Mouse (Mus musculus) stomach, embryonic 14.5 days (tissue): ENCODE measurements around the gene Cars. TPM values are rescaled to one million over a fixed set of nuclear protein-coding genes. Genes with fewer than 3 reads are reported as not detected.
A peak's percentile ranks its signal among the peaks of the same experiment; 100 is the strongest.

Experiments
- ATAC-seq: fragments of 200-750 bp; cut with Nextera tagmentation; 2 replicates; pipeline ENCODE4 v1.8.0; 2017; ENCODE audit warnings: low read depth, moderate TSS enrichment; ENCODE audit not compliant: insufficient number of reproducible peaks, insufficient read depth, low FRiP score
- H3K27ac ChIP-seq: fragments of 300-500 bp; sonication (generic); 2 replicates; pipeline ENCODE4 v1.5.1; 2014; ENCODE audit warnings: mild to moderate bottlenecking, low read length, moderate library complexity, mixed read lengths
- H3K27me3 ChIP-seq: fragments of 300-500 bp; sonication (generic); 2 replicates; pipeline ENCODE4 v1.6.1; 2014; ENCODE audit warnings: low read length, control low read depth, mixed read lengths; ENCODE audit not compliant: control insufficient read depth, insufficient read depth
- H3K36me3 ChIP-seq: fragments of 300-500 bp; sonication (generic); 2 replicates; pipeline ENCODE4 v1.6.1; 2014; ENCODE audit warnings: mild to moderate bottlenecking, control low read depth, low read length, moderate library complexity, mixed read lengths; ENCODE audit not compliant: control insufficient read depth, insufficient read depth
- H3K4me1 ChIP-seq: fragments of 300-500 bp; sonication (generic); 2 replicates; pipeline ENCODE4 v1.6.1; 2014; ENCODE audit warnings: low read length, control low read depth, mixed read lengths; ENCODE audit not compliant: control insufficient read depth, insufficient read depth
- H3K4me2 ChIP-seq: fragments of 300-500 bp; sonication (generic); replicated peaks from 2 replicates; pipeline ENCODE4 v1.6.1; 2014; ENCODE audit warnings: low read depth, low read length, control low read depth
- H3K4me3 ChIP-seq: fragments of 300-500 bp; sonication (generic); 2 replicates; pipeline ENCODE4 v1.5.1; 2014; ENCODE audit warnings: low read depth, low read length, control low read depth
- H3K9ac ChIP-seq: fragments of 300-500 bp; sonication (generic); replicated peaks from 2 replicates; pipeline ENCODE4 v1.6.1; 2014; ENCODE audit warnings: low read depth, mild to moderate bottlenecking, control low read depth, low read length, moderate library complexity, mixed read lengths
- H3K9me3 ChIP-seq: fragments of 300-500 bp; sonication (generic); 2 replicates; pipeline ENCODE4 v1.6.1; 2016; ENCODE audit warnings: low read depth, low read length, control low read depth; ENCODE audit not compliant: control insufficient read depth
- WGBS: fragments of 180-500 bp; shearing (Covaris S2); extraction: QIAGEN DNeasy Blood & Tissue Kit; methylation state at CpG from one replicate; pipeline ENCODE4 v1.1.7; 2014; 5-methylcytosine and 5-hydroxymethylcytosine counted together
- polyA plus RNA-seq: library from polyadenylated mRNA; unstranded; fragments of >200 nt; fragmentation: Nextera tagmentation; extraction: Ambion mirVana; gene quantifications from 2 replicates; pipeline ENCODE4 v1.2.1, GENCODE M21; 2014

Cars gene
- polyA plus RNA-seq, 1 experiment from 2014 or later: 58.1 TPM

GRCm38 (mm10) chr7:143626178-143626577, 26.3 kb upstream of the Cars start:
- no peak overlapping the region for H3K4me2 ChIP-seq
- H3K27me3 ChIP-seq: no peaks in the 10 kb centered on the region
- H3K36me3 ChIP-seq: no peaks in the 10 kb centered on the region
- H3K4me1 ChIP-seq: no peaks in the 10 kb centered on the region
- ATAC-seq: no peak
- H3K9ac ChIP-seq: no peak overlapping the region
- 71% methylated on average over 2 of the region's 2 CpGs for WGBS
- H3K4me3 ChIP-seq: no peak overlapping the region
- no peak overlapping the region for H3K27ac ChIP-seq
- H3K9me3 ChIP-seq: no peaks in the 10 kb centered on the region

- H3K27ac ChIP-seq: no peak overlapping the region
- ATAC-seq: no peak
- no peaks in the 10 kb centered on the region for H3K4me1 ChIP-seq
- no peak overlapping the region for H3K9ac ChIP-seq
- H3K4me2 ChIP-seq: no peak overlapping the region
- H3K36me3 ChIP-seq: no peaks in the 10 kb centered on the region
- WGBS: 70% methylated on average over 5 of the region's 5 CpGs
- H3K27me3 ChIP-seq: no peaks in the 10 kb centered on the region
- H3K4me3 ChIP-seq: no peak overlapping the region
- no peaks in the 10 kb centered on the region for H3K9me3 ChIP-seq
These were observed 25.3 kb upstream of the Cars start for GRCm38 (mm10) chr7:143625151-143625550.

GRCm38 (mm10) chr7:143624561-143624960, 24.7 kb upstream of the Cars start:
- no peaks in the 10 kb centered on the region for H3K9me3 ChIP-seq
- H3K9ac ChIP-seq: no peak overlapping the region
- H3K4me3 ChIP-seq: no peak overlapping the region
- ATAC-seq: no peak
- H3K4me2 ChIP-seq: no peak overlapping the region
- no peaks in the 10 kb centered on the region for H3K4me1 ChIP-seq
- no peaks in the 10 kb centered on the region for H3K27me3 ChIP-seq
- 82% methylated on average over 3 of the region's 3 CpGs for WGBS
- no peak overlapping the region for H3K27ac ChIP-seq
- no peaks in the 10 kb centered on the region for H3K36me3 ChIP-seq

GRCm38 (mm10) chr7:143620951-143621350, 21.1 kb upstream of the Cars start:
- H3K9ac ChIP-seq: no peak overlapping the region
- no peak overlapping the region for H3K4me3 ChIP-seq
- H3K4me1 ChIP-seq: no peaks in the 10 kb centered on the region
- no peaks in the 10 kb centered on the region for H3K27me3 ChIP-seq
- 38% methylated on average over 1 of the region's 1 CpGs for WGBS
- H3K9me3 ChIP-seq: no peaks in the 10 kb centered on the region
- no peak for ATAC-seq
- no peak overlapping the region for H3K27ac ChIP-seq
- no peak overlapping the region for H3K4me2 ChIP-seq
- H3K36me3 ChIP-seq: no peaks in the 10 kb centered on the region

- Histone ChIP-seq H3K9me3 (no peaks in the 10 kb centered on the region), H3K4me2 (no peak overlapping the region), H3K4me3 (no peak overlapping the region), H3K27me3 (no peaks in the 10 kb centered on the region), H3K9ac (no peak overlapping the region), H3K4me1 (0 out of 2 replicates have a peak, but pooled peaks cover 2% of the 10 kb centered on the region), H3K36me3 (no peaks in the 10 kb centered on the region), H3K27ac (peak overlapping the region; percentile 21; the same call in 1 of the 2 replicates)
- ATAC-seq: 0 out of 2 replicates have a peak, but pooled peaks have one; percentile 56
- WGBS: 50% methylated on average over 9 of the region's 9 CpGs
These were observed 14.7 kb upstream of the Cars start for GRCm38 (mm10) chr7:143614404-143615135.

GRCm38 (mm10) chr7:143612215-143612614, 12.3 kb upstream of the Cars start:
- 58% methylated on average over 3 of the region's 3 CpGs for WGBS
- ATAC-seq: no peak
- Histone ChIP-seq H3K4me3 (no peak overlapping the region), H3K36me3 (no peaks in the 10 kb centered on the region), H3K4me2 (no peak overlapping the region), H3K9me3 (no peaks in the 10 kb centered on the region), H3K9ac (no peak overlapping the region), H3K27ac (no peak overlapping the region), H3K27me3 (no peaks in the 10 kb centered on the region), H3K4me1 (0 out of 2 replicates have a peak, but pooled peaks cover 2% of the 10 kb centered on the region)

- Histone ChIP-seq H3K4me1 (no peaks in the 10 kb centered on the region), H3K27me3 (no peaks in the 10 kb centered on the region)
- ATAC-seq: no peak
These were observed 5.4 kb upstream of the Cars start for GRCm38 (mm10) chr7:143605321-143605720.

GRCm38 (mm10) chr7:143604889-143605288, 5.0 kb upstream of the Cars start:
- no peak for ATAC-seq
- WGBS: 77% methylated on average over 2 of the region's 2 CpGs
- Histone ChIP-seq H3K36me3 (no peaks in the 10 kb centered on the region), H3K9ac (no peak overlapping the region), H3K27ac (no peak overlapping the region), H3K9me3 (no peaks in the 10 kb centered on the region), H3K4me2 (no peak overlapping the region), H3K27me3 (no peaks in the 10 kb centered on the region), H3K4me3 (no peak overlapping the region), H3K4me1 (no peaks in the 10 kb centered on the region)

More at GRCm38 (mm10) chr7:143605321-143605720, 5.4 kb upstream of the Cars start:
- H3K9me3 ChIP-seq: no peaks in the 10 kb centered on the region
- H3K4me3 ChIP-seq: no peak overlapping the region
- no peak overlapping the region for H3K4me2 ChIP-seq
- H3K27ac ChIP-seq: no peak overlapping the region
- H3K36me3 ChIP-seq: no peaks in the 10 kb centered on the region
- no peak overlapping the region for H3K9ac ChIP-seq
- 85% methylated on average over 3 of the region's 3 CpGs for WGBS

- H3K36me3 ChIP-seq: no peaks in the 10 kb centered on the region
- no peaks in the 10 kb centered on the region for H3K9me3 ChIP-seq
- no peak overlapping the region for H3K4me3 ChIP-seq
- no peak for ATAC-seq
- no peak overlapping the region for H3K4me2 ChIP-seq
- WGBS: 79% methylated on average over 2 of the region's 2 CpGs
- H3K27me3 ChIP-seq: no peaks in the 10 kb centered on the region
- no peak overlapping the region for H3K27ac ChIP-seq
- H3K4me1 ChIP-seq: peaks cover 9% of the 10 kb centered on the region
- no peak overlapping the region for H3K9ac ChIP-seq
These were observed 1.8 kb upstream of the Cars start for GRCm38 (mm10) chr7:143601705-143602104.
